Mouse (Mus musculus): Measurements from ENCODE around the gene Usp2. TPM values are rescaled to one million over a fixed set of nuclear protein-coding genes. Genes with fewer than 3 reads are reported as not detected.

Gene Usp2
- polyA plus RNA-seq, 1 experiment from 2014 or later: 3.2 TPM

GRCm38 (mm10) chr9:44078955-44079756 is 12.3 kb downstream of the Usp2 start:
- H3K27me3 ChIP-seq (ENCODE audit: control insufficient read depth, insufficient read depth, low read depth, low read length): peaks cover 11% of the 10 kb centered on the region
- H3K9ac ChIP-seq (ENCODE audit: low read depth, low read length): no peak overlapping the region
- no peak overlapping the region for H3K27ac ChIP-seq (ENCODE audit: low read length)
- peaks cover 7% of the 10 kb centered on the region for H3K4me1 ChIP-seq (ENCODE audit: control insufficient read depth, low read depth, low read length)
- 30% methylated on average over 16 of the region's 16 CpGs for WGBS (ENCODE audit: insufficient replicate concordance)
- ATAC-seq (ENCODE audit: low read depth): 0 out of 2 replicates have a peak, but pooled peaks have one; percentile 11
- H3K4me3 ChIP-seq (ENCODE audit: low read depth, low read length): no peak overlapping the region
- no peaks in the 10 kb centered on the region for H3K9me3 ChIP-seq (replicated peaks; ENCODE audit: control insufficient read depth, low read length)
- no peak overlapping the region for H3K4me2 ChIP-seq (ENCODE audit: low read depth, low read length)
- H3K36me3 ChIP-seq (ENCODE audit: control insufficient read depth, insufficient read depth): no peaks in the 10 kb centered on the region

GRCm38 (mm10) chr9:44079997-44080780 is 13.4 kb downstream of the Usp2 start:
- Histone ChIP-seq H3K4me3 (ENCODE audit: low read depth, low read length) (no peak overlapping the region), H3K4me1 (ENCODE audit: control insufficient read depth, low read depth, low read length) (peaks cover 17% of the 10 kb centered on the region), H3K36me3 (ENCODE audit: control insufficient read depth, insufficient read depth) (no peaks in the 10 kb centered on the region), H3K27me3 (ENCODE audit: control insufficient read depth, insufficient read depth, low read depth, low read length) (peaks cover 15% of the 10 kb centered on the region), H3K9me3 (replicated peaks; ENCODE audit: control insufficient read depth, low read length) (no peaks in the 10 kb centered on the region), H3K9ac (ENCODE audit: low read depth, low read length) (no peak overlapping the region), H3K27ac (ENCODE audit: low read length) (no peak overlapping the region), H3K4me2 (ENCODE audit: low read depth, low read length) (no peak overlapping the region)
- ATAC-seq (ENCODE audit: low read depth): no peak
- 42% methylated on average over 10 of the region's 10 CpGs for WGBS (ENCODE audit: insufficient replicate concordance)

- Histone ChIP-seq H3K27me3 (ENCODE audit: control insufficient read depth, insufficient read depth, low read depth, low read length) (peaks cover 21% of the 10 kb centered on the region), H3K4me2 (ENCODE audit: low read depth, low read length) (no peak overlapping the region), H3K9ac (ENCODE audit: low read depth, low read length) (no peak overlapping the region), H3K36me3 (ENCODE audit: control insufficient read depth, insufficient read depth) (no peaks in the 10 kb centered on the region), H3K4me1 (ENCODE audit: control insufficient read depth, low read depth, low read length) (peaks cover 22% of the 10 kb centered on the region), H3K9me3 (replicated peaks; ENCODE audit: control insufficient read depth, low read length) (no peaks in the 10 kb centered on the region), H3K27ac (ENCODE audit: low read length) (no peak overlapping the region), H3K4me3 (ENCODE audit: low read depth, low read length) (no peak overlapping the region)
- 61% methylated on average over 5 of the region's 5 CpGs for WGBS (ENCODE audit: insufficient replicate concordance)
- no peak for ATAC-seq (ENCODE audit: low read depth)
Observed at GRCm38 (mm10) chr9:44080953-44081352, 14.1 kb downstream of the Usp2 start.

GRCm38 (mm10) chr9:44081581-44081980 is 14.8 kb downstream of the Usp2 start:
- peaks cover 23% of the 10 kb centered on the region for H3K27me3 ChIP-seq (ENCODE audit: control insufficient read depth, insufficient read depth, low read depth, low read length)
- no peak overlapping the region for H3K4me2 ChIP-seq (ENCODE audit: low read depth, low read length)
- H3K4me1 ChIP-seq (ENCODE audit: control insufficient read depth, low read depth, low read length): peaks cover 22% of the 10 kb centered on the region
- no peaks in the 10 kb centered on the region for H3K36me3 ChIP-seq (ENCODE audit: control insufficient read depth, insufficient read depth)
- H3K9ac ChIP-seq (ENCODE audit: low read depth, low read length): no peak overlapping the region
- H3K9me3 ChIP-seq (replicated peaks; ENCODE audit: control insufficient read depth, low read length): no peaks in the 10 kb centered on the region
- H3K27ac ChIP-seq (ENCODE audit: low read length): no peak overlapping the region
- H3K4me3 ChIP-seq (ENCODE audit: low read depth, low read length): no peak overlapping the region
- WGBS (ENCODE audit: insufficient replicate concordance): 44% methylated on average over 5 of the region's 5 CpGs
- no peak for ATAC-seq (ENCODE audit: low read depth)

- Histone ChIP-seq H3K27ac (ENCODE audit: low read length) (no peak overlapping the region), H3K4me2 (ENCODE audit: low read depth, low read length) (no peak overlapping the region), H3K4me3 (ENCODE audit: low read depth, low read length) (no peak overlapping the region), H3K4me1 (ENCODE audit: control insufficient read depth, low read depth, low read length) (peaks cover 22% of the 10 kb centered on the region), H3K9ac (ENCODE audit: low read depth, low read length) (no peak overlapping the region), H3K36me3 (ENCODE audit: control insufficient read depth, insufficient read depth) (no peaks in the 10 kb centered on the region), H3K27me3 (ENCODE audit: control insufficient read depth, insufficient read depth, low read depth, low read length) (peaks cover 23% of the 10 kb centered on the region), H3K9me3 (replicated peaks; ENCODE audit: control insufficient read depth, low read length) (no peaks in the 10 kb centered on the region)
- WGBS (ENCODE audit: insufficient replicate concordance): 70% methylated on average over 5 of the region's 5 CpGs
- ATAC-seq (ENCODE audit: low read depth): no peak
Observed at GRCm38 (mm10) chr9:44082266-44082665, 15.4 kb downstream of the Usp2 start.

GRCm38 (mm10) chr9:44083392-44084121 is 16.7 kb downstream of the Usp2 start:
- Histone ChIP-seq H3K27me3 (ENCODE audit: control insufficient read depth, insufficient read depth, low read depth, low read length) (peaks cover 23% of the 10 kb centered on the region), H3K4me1 (ENCODE audit: control insufficient read depth, low read depth, low read length) (peaks cover 22% of the 10 kb centered on the region), H3K9ac (ENCODE audit: low read depth, low read length) (no peak overlapping the region), H3K27ac (ENCODE audit: low read length) (no peak overlapping the region), H3K36me3 (ENCODE audit: control insufficient read depth, insufficient read depth) (no peaks in the 10 kb centered on the region), H3K4me3 (ENCODE audit: low read depth, low read length) (peak overlapping the region; percentile 61), H3K4me2 (ENCODE audit: low read depth, low read length) (peak overlapping the region; percentile 87), H3K9me3 (replicated peaks; ENCODE audit: control insufficient read depth, low read length) (no peaks in the 10 kb centered on the region)
- WGBS (ENCODE audit: insufficient replicate concordance): 10% methylated on average over 23 of the region's 23 CpGs
- no peak for ATAC-seq (ENCODE audit: low read depth)

GRCm38 (mm10) chr9:44084236-44084635 is 17.4 kb downstream of the Usp2 start:
- peak overlapping the region; percentile 87 for H3K4me2 ChIP-seq (ENCODE audit: low read depth, low read length)
- H3K27me3 ChIP-seq (ENCODE audit: control insufficient read depth, insufficient read depth, low read depth, low read length): peaks cover 23% of the 10 kb centered on the region
- no peak overlapping the region for H3K27ac ChIP-seq (ENCODE audit: low read length)
- H3K4me3 ChIP-seq (ENCODE audit: low read depth, low read length): peak overlapping the region; percentile 61
- WGBS (ENCODE audit: insufficient replicate concordance): under 1% methylated on average over 14 of the region's 14 CpGs
- peaks cover 22% of the 10 kb centered on the region for H3K4me1 ChIP-seq (ENCODE audit: control insufficient read depth, low read depth, low read length)
- no peaks in the 10 kb centered on the region for H3K36me3 ChIP-seq (ENCODE audit: control insufficient read depth, insufficient read depth)
- H3K9ac ChIP-seq (ENCODE audit: low read depth, low read length): 0 out of 2 replicates have a peak overlapping the region, but pooled peaks have one; percentile 30
- no peak for ATAC-seq (ENCODE audit: low read depth)
- H3K9me3 ChIP-seq (replicated peaks; ENCODE audit: control insufficient read depth, low read length): no peaks in the 10 kb centered on the region

- H3K4me2 ChIP-seq (ENCODE audit: low read depth, low read length): peak overlapping the region; percentile 87
- peaks cover 22% of the 10 kb centered on the region for H3K4me1 ChIP-seq (ENCODE audit: control insufficient read depth, low read depth, low read length)
- peak overlapping the region; percentile 61 for H3K4me3 ChIP-seq (ENCODE audit: low read depth, low read length)
- peaks cover 23% of the 10 kb centered on the region for H3K27me3 ChIP-seq (ENCODE audit: control insufficient read depth, insufficient read depth, low read depth, low read length)
- H3K27ac ChIP-seq (ENCODE audit: low read length): no peak overlapping the region
- H3K9me3 ChIP-seq (replicated peaks; ENCODE audit: control insufficient read depth, low read length): no peaks in the 10 kb centered on the region
- H3K9ac ChIP-seq (ENCODE audit: low read depth, low read length): peak overlapping the region; percentile 60
- under 1% methylated on average over 62 of the region's 62 CpGs for WGBS (ENCODE audit: insufficient replicate concordance)
- no peaks in the 10 kb centered on the region for H3K36me3 ChIP-seq (ENCODE audit: control insufficient read depth, insufficient read depth)
- ATAC-seq (ENCODE audit: low read depth): peak; percentile 88
Observed at GRCm38 (mm10) chr9:44084659-44085229, 17.9 kb downstream of the Usp2 start.
